Mouse (Mus musculus) induced T-regulatory cell, adult 2 months (primary cell): Measurements from ENCODE around the gene Jade2.
"Not testable (repeated sequence)": the region's sequence is repeated elsewhere in the genome, so short reads cannot be mapped to it uniquely, and the experiment has no call there.

Experiments
- DNase-seq: peaks from one replicate; pipeline ENCODE4 v3.0.0-alpha.2; 2012; ENCODE audit warnings: low read depth

Gene Jade2

DNA sequence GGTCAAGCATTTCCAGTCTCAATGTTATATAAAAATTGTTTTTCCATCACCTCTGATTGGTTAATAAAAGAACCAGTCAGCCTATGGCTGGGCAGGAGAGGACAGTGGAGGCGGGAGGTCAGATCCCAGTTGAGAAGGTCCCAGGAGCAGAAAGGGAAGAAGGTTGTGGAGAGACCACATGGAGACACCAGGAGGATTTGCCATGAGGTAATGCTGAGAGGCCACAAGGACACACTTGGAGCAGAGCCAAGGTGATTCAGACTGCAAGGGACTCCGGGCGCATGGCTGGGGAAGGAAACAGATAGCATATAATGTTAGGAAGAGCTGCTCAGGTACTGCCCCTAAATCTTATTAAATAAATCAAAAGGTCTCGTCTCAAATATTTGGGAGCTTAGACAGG, 61.2 kb downstream of the Jade2 start:
- no peak for DNase-seq

DNA sequence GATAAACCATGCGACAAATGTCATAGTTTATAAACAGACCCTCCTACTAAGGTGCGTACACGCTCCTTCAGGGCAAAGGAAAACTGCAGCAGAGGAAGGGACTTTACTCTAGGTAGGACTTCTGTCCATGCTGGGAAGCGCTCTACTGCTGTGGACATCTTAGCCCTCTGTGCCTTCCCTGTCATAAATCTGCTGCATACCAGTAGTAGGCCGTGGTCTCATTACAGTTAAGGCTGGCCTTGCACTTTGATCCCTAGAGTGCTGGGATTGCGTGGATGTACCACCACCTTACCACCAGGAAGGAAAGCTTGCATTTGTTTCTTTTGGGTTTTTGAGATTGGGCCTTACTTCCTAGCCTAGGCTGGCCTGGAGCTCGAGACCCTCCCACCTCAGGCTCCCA, 66.8 kb downstream of the Jade2 start:
- no peak for DNase-seq

DNA sequence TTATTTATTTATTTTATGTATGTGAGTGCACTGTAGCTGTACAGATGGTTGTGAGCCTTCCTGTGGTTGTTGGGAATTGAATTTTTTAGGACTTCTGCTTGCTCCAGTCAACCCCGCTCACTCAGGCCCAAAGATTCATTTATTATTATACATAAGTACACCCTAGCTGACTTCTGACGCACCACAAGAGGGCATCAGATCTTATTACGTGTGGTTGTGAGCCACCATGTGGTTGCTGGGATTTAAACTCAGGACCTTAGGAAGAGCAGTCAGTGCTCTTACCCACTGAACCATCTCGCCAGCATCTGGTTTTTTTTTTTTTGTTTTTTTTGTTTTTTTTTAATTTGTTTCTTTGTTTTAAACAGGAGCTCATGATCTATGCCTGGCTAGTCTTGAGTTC, 67.7 kb downstream of the Jade2 start:
- not testable (repeated sequence) for DNase-seq

DNA sequence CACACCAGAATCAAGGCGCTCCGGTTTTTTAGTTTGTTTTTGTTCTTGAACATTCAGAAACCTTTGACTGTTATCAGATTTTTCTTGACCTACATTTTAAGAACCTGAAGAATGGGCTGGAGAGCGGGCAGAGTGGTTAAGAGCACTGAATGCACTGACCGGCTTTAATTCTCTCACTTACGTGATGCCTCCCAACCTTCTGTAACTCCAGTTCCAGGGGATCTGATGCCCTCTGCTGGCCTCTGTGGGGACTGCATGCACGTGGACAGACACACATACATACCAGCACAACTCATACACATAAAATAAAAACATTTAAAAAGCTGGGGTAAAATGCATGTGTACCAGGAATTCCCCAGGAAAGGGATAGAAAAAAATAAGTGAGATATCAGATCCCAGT, 71.5 kb downstream of the Jade2 start:
- peak; percentile 82 for DNase-seq

DNA sequence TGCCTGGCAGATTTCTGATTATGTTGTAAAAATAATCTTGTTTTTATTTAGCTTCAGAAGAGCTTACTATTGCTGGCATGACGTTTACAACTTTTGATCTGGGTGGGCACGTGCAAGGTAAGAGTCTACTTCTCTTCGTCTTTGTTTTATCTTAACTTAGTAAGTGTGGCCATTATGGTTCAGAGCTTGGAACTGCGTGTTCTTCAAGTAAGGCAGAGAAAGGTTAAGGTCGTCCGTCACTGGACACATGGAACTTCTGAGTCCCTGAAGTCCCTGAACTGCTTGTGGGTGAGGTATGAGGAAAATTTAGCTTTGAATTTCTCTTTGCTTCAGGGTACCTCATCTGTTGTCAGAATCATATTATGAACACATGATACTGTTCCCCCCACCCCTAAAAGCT, 74.7 kb downstream of the Jade2 start:
- no peak for DNase-seq

DNA sequence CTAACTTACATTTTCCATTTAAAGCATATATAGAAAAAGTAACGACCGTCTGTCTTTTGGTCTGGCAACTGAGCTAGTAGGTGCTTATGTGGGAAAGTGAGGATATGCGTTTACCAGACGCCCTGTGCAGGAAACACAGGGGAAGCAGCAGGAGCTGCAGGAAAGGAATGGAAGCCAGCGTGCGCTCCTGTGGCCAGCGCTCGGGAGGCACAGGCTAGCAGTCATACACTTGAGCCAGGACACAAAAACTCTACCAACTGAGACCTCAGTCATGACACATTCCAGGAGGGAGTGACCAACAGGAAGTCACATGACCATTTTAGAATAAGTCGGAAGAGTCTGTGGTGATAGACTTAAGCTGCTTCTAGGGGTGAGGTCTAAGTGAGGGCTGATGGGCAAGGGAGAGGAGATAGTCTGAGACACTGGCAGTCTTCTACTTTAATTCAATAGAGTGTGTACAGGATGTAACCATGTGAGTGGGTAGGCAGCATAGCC, 76.6 kb downstream of the Jade2 start:
- no peak for DNase-seq

DNA sequence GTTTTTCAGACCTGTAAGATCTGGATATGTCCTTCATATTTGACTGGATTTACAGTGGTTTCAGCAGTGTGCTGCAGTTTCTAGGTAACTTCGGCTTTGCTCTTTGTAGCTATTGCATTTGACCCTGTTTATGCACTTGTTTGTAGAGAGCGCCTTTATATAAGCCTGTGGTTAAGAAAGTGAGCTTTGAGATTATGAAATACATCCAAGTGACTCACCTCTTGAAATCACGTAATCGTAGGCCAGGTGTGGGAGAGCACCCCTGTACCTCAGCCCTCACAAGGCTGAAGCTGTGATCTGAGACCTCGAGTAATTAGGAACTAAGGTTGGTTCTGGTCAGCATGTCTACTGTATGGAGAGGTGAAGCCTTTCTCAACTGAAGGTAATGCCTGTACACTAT, 80.0 kb downstream of the Jade2 start:
- no peak for DNase-seq

DNA sequence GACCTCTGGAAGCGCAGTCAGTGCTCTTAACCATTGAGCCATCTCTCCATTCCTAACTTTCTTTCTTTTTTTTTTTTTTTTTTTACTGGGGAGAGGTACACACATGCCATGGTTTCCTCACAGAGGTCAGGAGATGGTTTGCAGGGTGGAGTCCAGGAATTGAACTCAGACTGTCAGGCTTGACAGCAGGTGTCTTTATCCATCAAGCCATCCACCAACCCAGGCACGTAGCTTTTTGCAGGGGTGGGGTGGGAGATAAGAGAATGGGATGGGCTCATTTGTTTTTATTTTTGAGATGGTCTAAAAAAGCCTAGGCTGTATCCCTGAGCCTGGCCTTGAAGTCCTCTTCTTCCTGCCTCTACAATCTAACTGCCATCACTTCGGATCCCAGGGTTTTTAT, 81.9 kb downstream of the Jade2 start:
- no peak for DNase-seq

DNA sequence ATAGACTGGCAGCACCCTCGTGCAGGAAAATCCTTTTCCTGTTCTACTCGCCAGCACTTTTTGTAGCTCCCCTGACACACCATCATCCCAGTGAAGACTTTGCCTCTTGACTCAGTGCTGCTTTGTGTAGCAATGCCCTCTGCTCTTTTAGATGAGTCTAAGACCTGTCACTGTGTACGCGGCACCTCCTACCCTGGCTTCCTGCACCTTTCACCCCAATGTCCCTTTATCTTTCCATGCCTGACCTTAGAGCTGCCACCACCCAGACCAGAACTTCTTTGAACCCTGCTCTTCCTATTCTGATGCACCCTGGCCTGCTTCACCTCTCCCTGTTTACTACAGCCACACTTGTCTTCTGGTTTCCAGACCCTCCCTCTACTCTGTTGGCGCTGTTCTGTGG, 89.2 kb downstream of the Jade2 start:
- no peak for DNase-seq

DNA sequence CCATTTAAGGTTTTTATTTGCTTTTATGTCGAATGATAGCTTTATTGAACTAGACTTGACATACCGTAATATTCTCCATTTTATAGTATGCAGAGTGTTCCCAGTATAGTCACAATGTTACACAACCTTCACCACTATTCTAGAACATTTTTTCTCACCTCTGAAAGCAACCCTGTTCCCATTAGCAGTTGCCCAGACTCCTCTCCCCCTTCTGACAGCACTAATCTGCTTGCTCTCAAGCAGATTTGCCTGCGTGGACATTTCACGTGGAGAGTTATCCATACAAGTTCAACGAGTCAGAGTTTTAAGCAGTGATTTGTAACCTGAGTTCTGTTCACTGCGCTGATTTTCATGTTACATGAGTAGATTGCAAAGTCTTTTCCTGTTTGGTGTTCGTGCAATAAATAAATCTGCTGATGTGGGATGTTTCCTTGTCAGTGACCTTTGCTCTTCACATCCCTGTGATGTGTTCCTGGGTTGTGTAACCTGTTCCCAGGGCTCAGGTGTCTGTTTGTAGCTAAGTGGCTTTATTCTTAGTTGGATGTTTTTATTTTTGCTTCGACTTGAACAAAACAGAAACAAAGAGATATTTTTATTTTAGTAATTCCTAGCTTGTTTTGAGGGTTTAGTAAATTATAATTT, 89.8 kb downstream of the Jade2 start:
- no peak for DNase-seq

DNA sequence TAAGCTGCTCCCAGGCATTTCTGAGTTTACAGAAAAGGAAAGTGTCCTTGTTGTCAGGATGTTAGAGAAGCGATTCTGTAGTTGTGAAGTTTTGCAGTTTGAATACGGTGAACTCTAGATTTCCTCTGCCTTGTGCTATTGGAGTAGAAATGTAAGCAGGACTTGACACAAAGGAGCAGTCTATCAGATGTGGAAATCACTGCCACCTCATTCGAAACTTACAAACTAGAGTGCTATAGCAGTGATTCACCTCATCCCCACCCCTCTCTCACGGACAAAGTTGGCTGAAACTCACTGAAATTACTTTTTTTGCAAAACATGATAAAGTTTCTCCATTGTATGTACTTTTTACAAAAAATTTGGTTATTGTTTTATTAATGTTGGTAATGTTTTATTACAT, 92.6 kb downstream of the Jade2 start:
- DNase-seq = no peak

DNA sequence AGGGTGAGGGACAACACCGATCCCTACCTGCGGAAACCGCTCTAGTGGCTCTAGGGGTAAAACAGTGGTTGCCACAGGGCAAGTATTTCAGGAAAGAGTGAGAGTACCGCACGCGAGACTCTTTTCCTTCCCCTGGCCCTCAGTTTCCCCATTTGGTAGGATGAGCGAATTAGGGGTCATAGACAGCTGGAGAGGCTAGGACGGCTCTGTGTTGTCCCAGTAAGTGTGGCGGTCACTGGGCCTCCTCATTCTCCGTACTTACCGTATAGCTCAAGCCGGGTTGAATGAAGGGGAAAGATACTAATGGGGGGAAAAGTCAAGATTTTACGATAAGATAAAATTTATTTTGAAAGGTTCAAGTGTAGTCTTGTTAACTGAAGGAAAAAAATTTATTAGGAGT, 93.5 kb downstream of the Jade2 start:
- no peak for DNase-seq
